Mouse (Mus musculus) MEL (cell line): ENCODE data around the gene Chchd2.

Experiments
- CTCF ChIP-seq, 3 experiments: IDR thresholded peaks in 2 of 3; conservative IDR thresholded peaks in 1 of 3; 2 replicates each; pipeline ENCODE4 v1.5.1; 2011 to 2012; ENCODE audit warnings: low read length in 3 of 3, low read depth in 2 of 3, mild to moderate bottlenecking in 2 of 3, improper control_type of control experiment in 1 of 3, inconsistent platforms in 1 of 3, mixed read lengths in 1 of 3, moderate library complexity in 1 of 3; ENCODE audit not compliant: control insufficient read depth in 1 of 3, insufficient read depth in 1 of 3, poor library complexity in 1 of 3, severe bottlenecking in 1 of 3
- EP300 ChIP-seq, 2 experiments: IDR thresholded peaks; 2 replicates each; pipeline ENCODE4 v1.6.1; 2011; ENCODE audit warnings: improper control_type of control experiment in 2 of 2, low read length in 2 of 2, low read depth in 1 of 2, mild to moderate bottlenecking in 1 of 2
- ETS1 ChIP-seq: IDR thresholded peaks from 2 replicates; pipeline ENCODE4 v1.6.1; 2012; ENCODE audit warnings: low read depth, mild to moderate bottlenecking, inconsistent platforms, low read length, improper control_type of control experiment, moderate library complexity
- GABPA ChIP-seq: IDR thresholded peaks from 2 replicates; pipeline ENCODE4 v1.6.1; 2012; ENCODE audit warnings: low read depth, mild to moderate bottlenecking, inconsistent platforms, low read length, improper control_type of control experiment, moderate library complexity
- GATA1 ChIP-seq: IDR thresholded peaks from 2 replicates; pipeline ENCODE4 v1.6.1; 2011; ENCODE audit warnings: low read depth, low read length, improper control_type of control experiment
- HCFC1 ChIP-seq: IDR thresholded peaks from 2 replicates; pipeline ENCODE4 v1.6.1; 2012; ENCODE audit warnings: low read depth, mild to moderate bottlenecking, inconsistent platforms, low read length, improper control_type of control experiment, moderate library complexity
- MEF2A ChIP-seq: IDR thresholded peaks from 2 replicates; pipeline ENCODE4 v1.6.1; 2014; ENCODE audit warnings: low read depth, mild to moderate bottlenecking, inconsistent platforms, low read length, improper control_type of control experiment; ENCODE audit not compliant: poor library complexity, insufficient replicate concordance, severe bottlenecking; ENCODE audit errors: extremely low read depth
- POLR2A ChIP-seq, 2 experiments: IDR thresholded peaks; 2 replicates each; pipeline ENCODE4 v1.6.1; 2011 to 2012; ENCODE audit warnings: low read length in 2 of 2, mild to moderate bottlenecking in 2 of 2, control low read depth in 1 of 2, improper control_type of control experiment in 1 of 2, low read depth in 1 of 2, moderate library complexity in 1 of 2; ENCODE audit not compliant: control insufficient read depth in 1 of 2, insufficient read depth in 1 of 2, poor library complexity in 1 of 2
- POLR2AphosphoS2 ChIP-seq: IDR thresholded peaks from 2 replicates; pipeline ENCODE4 v1.6.1; 2011; ENCODE audit warnings: low read length, improper control_type of control experiment
- POLR2AphosphoS5 ChIP-seq: IDR thresholded peaks from 2 replicates; pipeline ENCODE4 v1.6.1; 2012; ENCODE audit warnings: low read depth, borderline replicate concordance, mild to moderate bottlenecking, inconsistent platforms, low read length, moderate library complexity, mixed read lengths
- SMC3 ChIP-seq: IDR thresholded peaks from 2 replicates; pipeline ENCODE4 v1.6.1; 2011; ENCODE audit warnings: low read depth, low read length, improper control_type of control experiment
- TAL1 ChIP-seq: IDR thresholded peaks from 2 replicates; pipeline ENCODE4 v1.6.1; 2012; ENCODE audit warnings: mild to moderate bottlenecking, inconsistent platforms, low read length, moderate library complexity, mixed read lengths
- TCF12 ChIP-seq: IDR thresholded peaks from 2 replicates; pipeline ENCODE4 v1.6.1; 2014; ENCODE audit warnings: low read depth, mild to moderate bottlenecking, inconsistent platforms, low read length, improper control_type of control experiment, moderate library complexity
- ZNF384 ChIP-seq: IDR thresholded peaks from 2 replicates; pipeline ENCODE4 v1.6.1; 2012; ENCODE audit warnings: low read depth, mild to moderate bottlenecking, inconsistent platforms, low read length, improper control_type of control experiment

DNA sequence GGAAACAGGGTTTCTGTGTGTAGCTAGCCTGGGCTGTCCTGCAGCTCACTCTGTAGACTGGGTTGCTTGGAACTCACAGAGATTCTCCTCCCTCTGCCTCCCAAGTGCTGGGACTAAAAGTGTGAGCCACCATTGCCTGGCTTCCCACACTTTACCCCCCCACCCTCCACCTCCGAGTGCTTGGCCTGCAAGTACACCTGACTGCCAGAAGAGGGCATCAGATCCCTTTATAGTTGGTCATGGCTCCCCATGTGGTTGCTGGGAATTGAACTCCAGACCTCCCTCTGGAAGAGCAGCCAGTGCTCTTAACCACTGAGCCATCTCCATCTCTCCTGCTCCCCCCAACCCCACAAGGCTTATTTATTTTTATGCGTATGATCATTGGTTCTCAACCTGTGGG is 26.8 kb upstream of the Chchd2 start:
- TF ChIP-seq MEF2A (no peak), ZNF384 (no peak), TAL1 (no peak), POLR2A (IDR thresholded peaks at IDR 0.05; ENCODE audit: control insufficient read depth in 1 of 2, insufficient read depth in 1 of 2, low read depth in 1 of 2, low read length in 2 of 2, poor library complexity in 1 of 2) (no peak), CTCF (IDR thresholded peaks at IDR 0.05 in 2 of 3, conservative IDR thresholded peaks at IDR 0.05 in 1 of 3; ENCODE audit: control insufficient read depth in 1 of 3, insufficient read depth in 1 of 3, low read depth in 2 of 3, low read length in 3 of 3, poor library complexity in 1 of 3, severe bottlenecking in 1 of 3) (peak; percentile 80 to 88 (median 80)), ETS1 (no peak), SMC3 (peak; percentile 78), GATA1 (no peak), EP300 (IDR thresholded peaks at IDR 0.05; ENCODE audit: low read depth in 1 of 2, low read length in 2 of 2) (no peak), TCF12 (no peak), GABPA (no peak), POLR2AphosphoS2 (no peak), POLR2AphosphoS5 (no peak), HCFC1 (no peak)
